ENCODE assay signal across 9 mouse cellular contexts in genomic region chr2:65363828-65364497, GRCm38 (mm10). TPM values are rescaled to one million over a fixed set of nuclear protein-coding genes. Genes with fewer than 3 reads are reported as not detected.
A peak's percentile ranks its signal among the peaks of the same experiment; 100 is the strongest.
DNase-seq lines count a peak whose midpoint lies in the region; ATAC-seq and TF ChIP-seq lines count a peak whose summit lies in the region.
"Had no signal": no experiment of that assay in that cellular context is flagged by ENCODE, and none has a peak within 500 bp of the region (broad histone marks: within the 10 kb centered on the region; RNA-seq: fewer than 3 reads in every experiment).

TSS of gene Slc38a11 (minus strand) at chr2:65364034.

- DNase-seq in layer of hippocampus, adult 2 months (ENCODE audit: low spot score in 2 of 2): no peak
- DNase-seq in layer of hippocampus, adult 8-10 months (ENCODE audit: low spot score in 2 of 2): no peak
- peak; percentile 42 to 56 for DNase-seq in adrenal gland, postnatal 36 days
- no peak for DNase-seq in heart, postnatal 0 days (ENCODE audit: low spot score)
- DNase-seq in liver, embryonic 13.5 days: no peak
- peak; percentile 48 for DNase-seq in testis, postnatal 10 days (ENCODE audit: low spot score)
- no peak for DNase-seq in adipocyte (ENCODE audit: low spot score)
- no peak for DNase-seq in lung, postnatal 25 days (ENCODE audit: low spot score)

- peak within 1 kb of the TSS; percentile 16 for H3K27ac ChIP-seq in layer of hippocampus, adult 2 months
- H3K27ac ChIP-seq in heart, postnatal 0 days (ENCODE audit: low read depth): no peak within 1 kb of the TSS
- no peak within 1 kb of the TSS for H3K27ac ChIP-seq in liver, embryonic 13.5 days
- H3K27ac ChIP-seq: liver, embryonic 14.5 days had no signal

- H3K9me3 ChIP-seq in heart, postnatal 0 days (replicated peaks; ENCODE audit: control insufficient read depth, low read length): no peaks in the 10 kb centered on the region
- H3K9me3 ChIP-seq in liver, embryonic 13.5 days (replicated peaks): no peaks in the 10 kb centered on the region

- no peak for ATAC-seq in heart, postnatal 0 days (ENCODE audit: insufficient read depth, low read depth)
- no peak for ATAC-seq in liver, embryonic 13.5 days (ENCODE audit: low read depth)

- TF ChIP-seq CTCF in layer of hippocampus, adult 2 months (conservative IDR thresholded peaks at IDR 0.05): no peak
- no peak for TF ChIP-seq CTCF in heart, postnatal 0 days (IDR thresholded peaks at IDR 0.05; ENCODE audit: low read depth)

- H3K4me2 ChIP-seq in heart, postnatal 0 days (ENCODE audit: low read depth, low read length): peak within 1 kb of the TSS; percentile 51
- 0 out of 2 replicates have a peak within 1 kb of the TSS, but pooled peaks have one; percentile 14 for H3K4me2 ChIP-seq in liver, embryonic 13.5 days

- no peaks in the 10 kb centered on the region for H3K4me1 ChIP-seq in heart, postnatal 0 days (ENCODE audit: control insufficient read depth, insufficient read depth)
- no peaks in the 10 kb centered on the region for H3K4me1 ChIP-seq in liver, embryonic 13.5 days (replicated peaks)

- no peaks in the 10 kb centered on the region for H3K36me3 ChIP-seq in heart, postnatal 0 days (replicated peaks; ENCODE audit: control insufficient read depth, insufficient read depth, low read length)
- H3K36me3 ChIP-seq in liver, embryonic 13.5 days: no peaks in the 10 kb centered on the region

- TF ChIP-seq EP300 in heart, postnatal 0 days (IDR thresholded peaks at IDR 0.05; ENCODE audit: low read depth): no peak

- no peaks in the 10 kb centered on the region for H3K27me3 ChIP-seq in heart, postnatal 0 days (ENCODE audit: control insufficient read depth, insufficient read depth, low read length)
- H3K27me3 ChIP-seq in liver, embryonic 13.5 days: no peaks in the 10 kb centered on the region

- WGBS in heart, postnatal 0 days: 8% methylated on average over 18 of the region's 18 CpGs
- 17% methylated on average over 18 of the region's 18 CpGs for WGBS in liver, embryonic 13.5 days (ENCODE audit: insufficient replicate concordance)

- H3K4me3 ChIP-seq in layer of hippocampus, adult 2 months: peak within 1 kb of the TSS; percentile 47
- H3K4me3 ChIP-seq in heart, postnatal 0 days (ENCODE audit: low read depth, low read length): peak within 1 kb of the TSS; percentile 13; the same call in 1 of the 2 replicates
- H3K4me3 ChIP-seq in liver, embryonic 13.5 days (replicated peaks): no peak within 1 kb of the TSS

- no peak within 1 kb of the TSS for H3K9ac ChIP-seq in heart, postnatal 0 days (replicated peaks; ENCODE audit: low read depth, low read length)
- H3K9ac ChIP-seq in liver, embryonic 13.5 days: no peak within 1 kb of the TSS
- H3K9ac ChIP-seq: liver, embryonic 14.5 days had no signal

RNA-seq across cellular contexts. Expression of gene Slc38a11, which starts in this region (rescaled TPM):
- total RNA-seq in layer of hippocampus, adult 2 months (2021): 1 to 10 TPM; 3.1 to 3.5 TPM
- 1 to 10 TPM; 2.6 to 4.7 (median 3.2) TPM for total RNA-seq in layer of hippocampus, adult 8-10 months (2022)
- total RNA-seq in adrenal gland, postnatal 36 days (2021): 10 to 100 TPM; 14.7 to 19.4 TPM
- not detected in 2 replicates for total RNA-seq in heart, postnatal 0 days (2014; rRNA removed; ENCODE audit: low replicate concordance)
- 0.41 and 0.44 TPM in 2 replicates for polyA plus RNA-seq in heart, postnatal 0 days (2015; fragmentation: Nextera tagmentation; extraction: Ambion mirVana)
- not detected in 2 replicates for polyA plus RNA-seq in liver, embryonic 13.5 days (2015; fragmentation: Nextera tagmentation; extraction: Ambion mirVana)
- polyA plus RNA-seq: liver, embryonic 14.5 days had no signal

Comparison
In these comparisons a context has a peak if more than half of its experiments do, and no peak if none do; other contexts are left out.
1. DNase-seq: peak in adrenal gland, postnatal 36 days (2 of 2) and testis, postnatal 10 days (single experiment); none in layer of hippocampus, adult 2 months (0 of 2), layer of hippocampus, adult 8-10 months (0 of 2), heart, postnatal 0 days (single experiment), liver, embryonic 13.5 days (single experiment), adipocyte (single experiment) and lung, postnatal 25 days (single experiment).